Mouse (Mus musculus): ENCODE measurements at regions not wholly inside any gene's neighbourhood (a gene's known extent, or its start where the extent isn't known, plus 50 kb on each side); places are given as distances from the start of the nearest gene placed in this dataset.
A peak's percentile ranks its signal among the peaks of the same experiment; 100 is the strongest.

GRCm38 (mm10) chr19:21913005-21913670 lies 135.0 kb downstream of the Cemip2 start:
- no peak for DNase-seq (ENCODE audit: low spot score)

GRCm38 (mm10) chr19:21913748-21914611 lies 135.8 kb downstream of the Cemip2 start:
- no peak for DNase-seq (ENCODE audit: low spot score)

- DNase-seq (ENCODE audit: low spot score), result no peak
Measured at GRCm38 (mm10) chr19:21914658-21915057, 136.5 kb downstream of the Cemip2 start.

- peak; percentile 44 for DNase-seq (ENCODE audit: low spot score)
Measured at GRCm38 (mm10) chr19:21918113-21918512, 140.0 kb downstream of the Cemip2 start.

- DNase-seq (ENCODE audit: low spot score), result no peak
Measured at GRCm38 (mm10) chr19:21919074-21919473, 140.9 kb downstream of the Cemip2 start.

GRCm38 (mm10) chr19:21940114-21940513 lies 162.0 kb downstream of the Cemip2 start:
- DNase-seq (ENCODE audit: low spot score), result no peak

- DNase-seq (ENCODE audit: low spot score), result no peak
Measured at GRCm38 (mm10) chr19:21941720-21942119, 163.6 kb downstream of the Cemip2 start.

GRCm38 (mm10) chr19:21942286-21942685 lies 164.1 kb downstream of the Cemip2 start:
- DNase-seq (ENCODE audit: low spot score), result no peak

GRCm38 (mm10) chr19:21943407-21943806 lies 165.3 kb downstream of the Cemip2 start:
- no peak for DNase-seq (ENCODE audit: low spot score)

- no peak for DNase-seq (ENCODE audit: low spot score)
Measured at GRCm38 (mm10) chr19:21946262-21946922, 168.2 kb downstream of the Cemip2 start.

GRCm38 (mm10) chr19:21948030-21948429 lies 169.9 kb downstream of the Cemip2 start:
- no peak for DNase-seq (ENCODE audit: low spot score)

GRCm38 (mm10) chr19:21962635-21963034 lies 176.2 kb upstream of the Trpm3 start:
- DNase-seq (ENCODE audit: low spot score), result no peak

- DNase-seq (ENCODE audit: low spot score), result no peak
Measured at GRCm38 (mm10) chr19:21989857-21990256, 149.0 kb upstream of the Trpm3 start.

GRCm38 (mm10) chr19:21990970-21991369 lies 147.9 kb upstream of the Trpm3 start:
- peak; percentile 93 for DNase-seq (ENCODE audit: low spot score)

- DNase-seq (ENCODE audit: low spot score), result no peak
Measured at GRCm38 (mm10) chr19:21991413-21991812, 147.4 kb upstream of the Trpm3 start.

- no peak for DNase-seq (ENCODE audit: low spot score)
Measured at GRCm38 (mm10) chr19:21999621-22000020, 139.2 kb upstream of the Trpm3 start.

GRCm38 (mm10) chr19:22008053-22008935 lies 130.6 kb upstream of the Trpm3 start:
- DNase-seq (ENCODE audit: low spot score), result no peak

GRCm38 (mm10) chr19:22010239-22010638 lies 128.6 kb upstream of the Trpm3 start:
- no peak for DNase-seq (ENCODE audit: low spot score)

- no peak for DNase-seq (ENCODE audit: low spot score)
Measured at GRCm38 (mm10) chr19:22015854-22016610, 122.8 kb upstream of the Trpm3 start.

- DNase-seq (ENCODE audit: low spot score), result no peak
Measured at GRCm38 (mm10) chr19:22017425-22017824, 121.4 kb upstream of the Trpm3 start.

- DNase-seq (ENCODE audit: low spot score), result no peak
Measured at GRCm38 (mm10) chr19:22027577-22027976, 111.3 kb upstream of the Trpm3 start.
